Mouse (Mus musculus) kidney, postnatal 10 days (tissue): ENCODE results near the gene Apoa1.

Experiments used
- DNase-seq: peaks from one replicate; pipeline ENCODE4 v3.0.0; 2021; ENCODE audit warnings: mixed read lengths

Apoa1 gene

GRCm38 (mm10) chr9:46228491-46228890 lies at the start of gene Apoa1:
TSS of gene Apoa1 (plus strand) at chr9:46228580.
- no peak for DNase-seq

DNA sequence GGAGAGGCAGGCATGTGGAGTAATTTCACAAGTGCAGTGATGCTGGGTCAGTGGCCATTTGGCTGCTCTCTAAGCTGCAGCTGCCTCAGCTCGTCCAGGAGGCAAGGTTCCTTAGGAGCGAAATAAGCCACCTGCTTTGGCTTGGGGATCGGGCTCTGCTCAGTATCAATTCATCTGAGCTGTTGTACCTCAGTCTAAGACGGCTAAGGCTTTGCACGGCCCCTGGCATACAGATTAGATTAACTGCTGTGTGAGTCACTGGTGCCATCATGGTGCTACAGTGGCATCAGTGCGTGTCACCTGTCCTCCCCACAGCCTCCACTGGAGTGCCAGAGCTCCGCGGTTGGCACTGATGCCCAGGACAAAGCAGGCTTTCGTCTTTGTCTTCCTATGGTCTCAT lies 49.8 kb upstream of the Apoa1 start:
- no peak for DNase-seq

DNA sequence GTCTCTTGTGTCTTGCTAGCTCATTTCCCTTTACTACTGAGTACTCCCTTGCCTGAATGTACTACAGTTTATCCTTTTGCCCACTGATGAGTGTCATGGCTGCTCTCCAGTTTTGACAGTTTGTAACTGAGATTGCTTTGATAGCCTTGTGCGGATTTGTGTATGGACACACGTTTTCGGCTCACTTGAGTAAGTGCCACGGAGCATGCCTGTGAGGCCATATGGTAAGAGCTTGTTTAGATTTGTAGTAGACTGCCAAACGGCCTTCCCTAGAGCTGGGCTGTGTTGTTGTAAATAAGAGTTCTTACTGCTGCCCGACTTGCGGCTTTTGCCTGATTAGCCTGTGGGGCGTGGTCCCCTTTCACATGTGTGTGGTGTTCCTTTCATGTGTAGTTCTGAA lies 47.1 kb upstream of the Apoa1 start:
- no peak for DNase-seq

DNA sequence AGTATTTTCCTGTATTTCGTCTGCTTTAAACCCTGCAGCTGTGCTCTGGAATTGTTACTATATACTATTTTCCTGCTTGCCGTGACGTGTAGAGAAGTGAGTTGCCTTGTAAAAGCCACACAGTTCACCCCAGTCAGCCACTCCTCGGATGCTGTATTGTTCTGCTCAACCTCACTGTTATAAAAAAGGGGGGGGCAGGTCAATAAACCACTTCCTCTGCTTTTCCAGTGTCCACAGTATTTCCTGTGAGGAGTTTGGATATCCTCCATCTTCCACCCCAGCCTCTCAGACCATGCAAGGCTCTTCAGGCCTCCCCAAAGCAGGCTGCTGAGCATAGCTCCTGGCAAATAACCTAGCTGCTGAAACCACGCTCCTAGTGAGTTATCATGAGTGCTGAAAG lies 43.8 kb upstream of the Apoa1 start:
- peak; percentile 38 for DNase-seq

GRCm38 (mm10) chr9:46185191-46185590 lies 43.2 kb upstream of the Apoa1 start:
- DNase-seq, result peak; percentile 46

- DNase-seq, result no peak
These were observed 42.0 kb upstream of the Apoa1 start for GRCm38 (mm10) chr9:46186387-46186786.

GRCm38 (mm10) chr9:46188370-46188769 lies 40.0 kb upstream of the Apoa1 start:
- DNase-seq, result no peak

DNA sequence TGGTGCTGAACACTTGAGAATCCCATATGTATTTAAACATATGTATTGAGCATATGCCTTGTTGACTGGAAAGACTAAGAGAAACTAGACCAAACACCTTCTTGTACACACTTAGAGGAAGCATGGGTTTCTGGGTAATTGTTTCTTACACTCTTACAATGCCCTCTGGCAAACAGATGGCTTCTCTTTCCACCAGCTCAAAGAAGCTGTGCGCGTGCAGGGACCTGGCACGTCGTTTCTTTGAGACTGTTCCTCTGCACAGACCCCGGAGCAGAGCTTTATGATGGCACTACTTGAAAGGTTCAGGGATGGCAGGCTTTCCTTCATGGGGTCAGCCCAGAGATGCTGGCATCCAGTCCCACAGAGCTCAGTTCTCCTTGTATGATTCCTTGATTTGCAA lies 39.4 kb upstream of the Apoa1 start:
- no peak for DNase-seq

GRCm38 (mm10) chr9:46189381-46189780 lies 39.0 kb upstream of the Apoa1 start:
- DNase-seq, result no peak

DNA sequence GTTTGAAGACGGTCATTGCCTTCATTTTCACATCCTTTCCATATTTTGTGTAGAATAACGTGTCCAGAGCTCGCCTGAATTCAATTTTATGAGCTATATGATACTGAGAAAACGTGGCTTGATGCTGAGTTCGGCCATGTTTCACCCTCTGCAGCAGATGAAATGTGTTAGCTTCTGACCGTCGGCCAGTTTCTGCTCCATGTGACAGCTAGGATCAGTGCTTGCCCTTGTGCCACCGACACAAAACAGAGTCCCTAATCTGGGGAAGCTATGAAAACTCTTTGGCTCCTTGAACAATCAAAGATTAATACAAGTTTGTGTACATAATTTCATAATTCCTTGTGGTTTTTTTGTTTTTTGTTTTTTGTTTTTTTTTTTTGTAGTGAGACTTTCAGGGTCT lies 37.1 kb upstream of the Apoa1 start:
- DNase-seq, result no peak

- no peak for DNase-seq
These were observed 36.7 kb upstream of the Apoa1 start for GRCm38 (mm10) chr9:46191644-46192043.

DNA sequence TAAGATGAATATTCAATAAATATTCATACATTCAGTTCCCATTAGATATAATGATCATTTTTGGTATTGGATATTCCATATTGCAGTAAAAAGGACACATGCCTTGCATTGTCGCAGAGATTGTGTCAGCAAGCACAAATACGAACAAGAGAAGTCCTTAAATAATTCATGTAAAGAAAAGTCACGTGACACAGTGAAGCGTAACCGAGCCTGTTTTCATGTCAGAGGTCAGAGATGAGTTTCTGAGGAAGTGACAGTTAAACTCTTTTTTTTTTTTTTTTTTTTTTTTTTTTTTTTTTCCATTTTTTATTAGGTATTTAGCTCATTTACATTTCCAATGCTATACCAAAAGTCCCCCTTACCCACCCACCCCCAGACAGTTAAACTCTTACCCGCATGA lies 35.7 kb upstream of the Apoa1 start:
- no peak for DNase-seq

DNA sequence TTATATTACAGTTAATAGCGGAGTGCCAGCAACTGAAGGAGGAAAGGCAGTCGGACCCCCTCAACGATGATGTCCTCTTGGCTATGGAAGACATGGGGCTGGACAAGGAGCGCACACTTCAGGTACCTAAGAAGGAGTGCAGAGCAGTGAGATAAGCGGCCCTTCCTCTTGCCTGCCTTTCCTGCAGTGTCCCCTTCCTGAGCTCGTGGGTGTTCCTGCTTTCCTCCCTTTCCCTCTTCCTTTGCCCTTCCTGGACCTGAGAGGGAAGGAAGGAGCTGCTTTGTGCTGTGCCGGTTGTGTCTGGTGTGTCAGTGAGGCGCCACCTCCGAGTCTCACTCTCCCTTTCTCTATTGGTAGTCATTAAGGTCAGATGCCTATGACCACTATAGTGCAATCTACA lies 33.6 kb upstream of the Apoa1 start:
- DNase-seq, result no peak

GRCm38 (mm10) chr9:46196699-46197169 lies 31.6 kb upstream of the Apoa1 start:
- DNase-seq, result no peak

GRCm38 (mm10) chr9:46198461-46198860 lies 29.9 kb upstream of the Apoa1 start:
- DNase-seq, result no peak

DNA sequence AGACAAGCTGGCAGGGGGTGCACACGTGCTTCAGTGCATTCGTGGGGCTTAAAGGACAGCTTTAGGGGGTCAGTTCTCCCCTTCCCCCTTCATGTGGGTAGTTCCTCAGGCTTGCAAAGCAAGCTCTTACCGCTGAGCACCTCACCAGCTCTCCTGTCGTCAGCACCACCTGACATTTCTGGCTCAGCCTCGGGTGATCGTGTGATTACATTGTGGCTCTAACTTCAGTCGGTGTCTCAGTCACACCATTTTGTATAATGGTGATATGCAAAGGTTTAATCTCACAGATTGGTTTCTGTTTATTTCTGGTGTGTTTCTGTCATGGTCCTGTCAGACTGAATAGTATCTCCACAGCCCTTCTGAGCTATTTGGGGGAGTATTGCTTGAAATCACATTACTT lies 29.4 kb upstream of the Apoa1 start:
- DNase-seq, result no peak

DNA sequence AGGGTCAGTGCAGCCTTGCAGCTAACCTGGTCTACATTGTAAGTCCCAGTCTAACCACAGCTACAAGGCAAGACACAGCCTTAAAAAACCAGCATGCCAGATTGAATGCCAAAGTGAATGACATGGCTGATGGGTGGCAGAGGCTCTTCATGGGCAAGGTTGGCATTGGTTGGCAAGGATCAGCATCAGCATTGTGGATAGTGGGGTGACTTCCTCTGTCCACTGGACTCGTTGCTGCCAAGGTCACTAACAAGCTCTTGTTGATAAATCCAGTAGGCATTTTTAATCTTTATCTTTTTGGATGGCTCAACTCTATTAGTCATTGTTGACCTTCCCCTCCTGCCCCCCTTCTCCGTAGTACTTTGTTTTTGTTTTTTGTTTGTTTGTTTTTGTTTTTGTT lies 28.8 kb upstream of the Apoa1 start:
- no peak for DNase-seq

DNA sequence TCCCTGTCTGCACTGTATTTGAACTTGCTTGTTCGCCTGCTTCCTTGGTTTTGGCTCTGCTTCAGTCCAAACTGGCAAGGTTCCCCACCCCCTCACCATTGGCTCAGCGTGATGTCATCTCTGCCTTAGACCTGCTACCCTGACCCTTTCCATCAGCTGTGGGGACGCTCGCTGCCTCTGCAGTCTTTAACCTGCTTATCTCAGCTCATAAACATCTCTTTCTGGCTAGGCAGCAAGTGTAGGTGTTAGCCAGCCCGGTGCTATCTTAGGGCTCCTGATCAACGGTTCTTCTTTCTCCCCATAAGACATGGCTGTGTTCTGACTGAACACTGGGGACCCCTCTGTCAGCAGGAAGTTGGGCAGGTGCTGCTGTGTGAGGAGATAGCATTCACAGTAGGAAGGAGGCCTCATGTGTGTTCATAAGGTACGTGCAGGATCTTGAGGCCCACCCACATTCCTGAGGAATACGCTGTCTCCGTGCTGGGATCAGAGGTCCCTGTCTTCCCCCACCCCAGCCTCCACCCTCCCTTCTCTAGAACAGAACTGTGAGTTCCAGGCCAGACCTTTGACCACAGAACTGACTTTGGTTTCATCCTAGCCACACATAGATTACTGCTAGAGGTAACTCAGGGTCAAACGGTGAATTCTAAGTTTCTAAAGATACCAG lies 21.4 kb upstream of the Apoa1 start:
- DNase-seq, result peak; percentile 54

GRCm38 (mm10) chr9:46207501-46207869 lies 20.9 kb upstream of the Apoa1 start:
- no peak for DNase-seq

DNA sequence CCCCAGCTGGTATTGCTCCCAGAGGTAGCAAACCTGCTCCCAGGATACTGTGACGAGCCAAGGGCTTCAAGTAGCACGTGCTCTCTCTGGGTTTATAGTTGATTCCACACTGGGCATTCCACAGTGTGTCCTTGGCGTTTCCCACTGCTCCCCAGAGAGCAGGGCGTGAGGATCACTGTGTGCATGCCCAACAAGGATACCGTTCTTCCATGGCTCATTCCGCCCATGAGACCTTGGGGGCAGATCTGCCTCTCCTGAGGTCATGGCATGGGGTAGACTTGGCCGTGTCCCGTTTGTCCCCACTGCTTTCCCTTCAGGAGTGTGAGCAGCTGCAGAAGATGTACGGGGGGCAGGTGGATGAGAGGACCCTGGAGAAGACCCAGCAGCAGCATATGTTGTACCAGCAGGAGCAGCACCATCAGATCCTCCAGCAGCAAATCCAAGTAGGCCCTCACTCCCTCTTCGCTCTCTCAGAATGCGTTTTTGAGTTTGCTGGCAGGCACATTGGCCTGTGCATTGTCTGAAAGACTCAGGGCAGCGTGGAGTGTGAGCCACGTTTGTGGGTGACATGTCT lies 19.9 kb upstream of the Apoa1 start:
- no peak for DNase-seq

DNA sequence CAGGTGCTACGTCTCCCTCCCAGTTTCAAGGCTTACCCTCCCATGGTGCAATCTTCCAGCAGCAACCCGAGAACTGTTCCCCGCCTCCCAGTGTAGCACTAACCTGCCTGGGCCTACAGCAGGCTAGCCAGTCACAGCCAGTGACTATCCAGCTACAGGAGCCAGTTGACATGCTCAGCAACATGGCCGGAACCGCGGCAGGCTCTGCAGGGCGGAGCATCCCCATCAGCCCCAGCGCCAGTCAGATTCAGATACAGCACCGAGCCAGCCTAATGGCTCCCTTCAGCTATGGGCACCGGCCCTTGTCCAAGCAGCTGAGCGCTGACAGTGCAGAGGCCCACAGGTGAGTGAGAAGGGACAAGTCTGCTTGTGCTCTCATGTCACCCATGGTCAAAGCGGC lies 17.9 kb upstream of the Apoa1 start:
- DNase-seq, result no peak

DNA sequence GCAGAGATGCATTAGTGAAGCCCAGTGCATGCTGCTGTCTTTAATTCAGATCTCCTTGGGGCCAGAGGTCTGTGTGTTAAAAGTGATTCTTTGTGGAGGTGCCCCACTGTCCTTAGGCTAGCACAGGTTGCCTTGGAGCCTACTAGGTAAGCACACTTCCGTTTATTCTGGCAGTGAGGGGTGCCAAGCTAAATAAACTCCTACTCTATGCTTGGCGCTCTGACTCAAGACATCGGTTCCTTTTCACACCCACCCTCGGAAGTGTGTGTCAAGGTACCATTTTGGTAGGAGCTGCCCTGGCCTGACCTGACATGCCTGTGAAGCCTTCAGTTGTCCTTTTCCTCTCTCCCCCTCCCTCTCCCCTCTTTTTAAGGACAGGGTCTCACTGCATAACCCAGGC lies 14.1 kb upstream of the Apoa1 start:
- no peak for DNase-seq

DNA sequence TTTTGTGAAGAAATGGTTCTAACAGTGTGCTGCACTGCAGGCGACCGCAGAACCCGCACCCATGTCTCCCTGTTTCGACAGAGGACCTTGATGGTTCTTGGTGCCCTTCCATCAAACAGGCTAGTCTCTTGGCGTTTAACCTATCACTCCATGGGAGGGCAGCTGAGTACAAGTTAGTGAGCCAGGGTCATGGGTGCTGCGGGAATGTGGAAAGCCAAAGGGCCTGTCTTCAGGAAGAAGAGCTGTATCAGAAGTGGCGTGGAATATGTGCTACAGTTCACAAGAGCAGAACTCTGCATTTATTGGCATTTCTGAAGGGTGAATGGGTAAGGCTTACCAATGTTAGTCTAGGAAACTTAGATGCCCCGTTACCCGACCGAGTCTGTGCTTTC lies 13.4 kb upstream of the Apoa1 start:
- no peak for DNase-seq

DNA sequence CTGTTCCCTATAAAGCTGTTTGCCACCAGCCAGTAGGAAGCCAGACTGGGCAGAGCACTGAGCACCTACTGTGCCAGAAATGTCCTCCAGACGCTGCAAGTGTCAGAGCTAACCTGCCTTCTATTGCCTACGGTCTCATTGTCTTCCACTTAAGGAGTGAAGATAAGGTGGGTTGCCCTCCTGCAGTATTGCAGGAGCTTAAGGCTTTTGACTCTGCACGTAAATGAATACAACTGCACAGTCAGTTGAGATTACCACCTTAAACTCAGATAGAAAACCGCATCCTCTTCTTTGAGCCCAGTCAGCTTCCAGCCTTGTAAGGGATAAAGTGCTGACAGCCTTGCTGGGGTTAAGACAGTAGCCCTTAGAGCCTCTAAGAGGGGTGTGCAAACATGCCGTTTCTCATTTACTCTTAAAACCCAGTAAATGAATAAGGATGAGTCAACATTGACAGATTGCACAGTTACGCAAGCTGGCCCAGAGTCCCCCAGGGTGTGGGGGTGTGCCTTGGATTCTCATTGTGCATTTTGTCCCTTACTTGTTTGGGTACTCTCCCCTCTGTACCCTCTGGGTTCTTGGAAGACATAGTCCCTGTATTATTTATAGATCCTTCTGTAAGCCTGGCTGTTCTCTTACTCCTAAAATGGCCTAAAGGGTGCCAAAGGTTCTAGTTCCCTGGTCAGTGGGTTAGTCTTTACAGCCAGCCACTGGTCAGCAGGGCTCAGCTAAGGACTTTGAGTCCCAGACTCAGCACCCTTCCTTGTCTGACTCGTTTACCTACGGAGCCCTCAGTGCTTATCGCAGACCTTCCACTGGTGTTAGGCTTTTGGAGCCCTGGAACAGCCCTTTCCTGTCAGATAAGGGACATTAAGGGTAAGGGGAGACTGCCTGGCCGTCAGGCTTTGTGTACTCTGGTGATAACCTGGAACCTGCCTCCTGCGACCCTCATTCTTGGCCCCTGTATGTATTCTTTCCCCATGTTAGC lies 12.8 kb upstream of the Apoa1 start:
- no peak for DNase-seq
